Mouse (Mus musculus) ES-E14 (cell line): ENCODE measurements around the gene Efna1.

ENCODE experiments used
- CHD2 ChIP-seq: IDR thresholded peaks from 2 replicates; pipeline ENCODE4 v1.6.1; 2014; ENCODE audit warnings: mild to moderate bottlenecking, low read depth, low read length, inconsistent platforms
- MAFK ChIP-seq: IDR thresholded peaks from 2 replicates; pipeline ENCODE4 v1.6.1; 2014; ENCODE audit warnings: mild to moderate bottlenecking, low read depth, low read length, inconsistent platforms; ENCODE audit not compliant: insufficient read depth
- ZC3H11A ChIP-seq: IDR thresholded peaks from 2 replicates; pipeline ENCODE4 v1.6.1; 2012; ENCODE audit warnings: low read depth, mild to moderate bottlenecking, inconsistent platforms, low read length, borderline replicate concordance
- ZNF384 ChIP-seq: IDR thresholded peaks from 2 replicates; pipeline ENCODE4 v1.6.1; 2012; ENCODE audit warnings: low read depth, low read length, inconsistent platforms

- TF ChIP-seq CHD2, result no peak
- TF ChIP-seq MAFK, result no peak
- no peak for TF ChIP-seq ZNF384
- no peak for TF ChIP-seq ZC3H11A
Observed at GRCm38 (mm10) chr3:89285526-89285925, 4.6 kb upstream of the Efna1 start.
